Mouse (Mus musculus): ENCODE data around the gene Mybpc1. TPM values are rescaled to one million over a fixed set of nuclear protein-coding genes. Genes with fewer than 3 reads are reported as not detected.
A peak's percentile ranks its signal among the peaks of the same experiment; 100 is the strongest.
"Not testable (repeated sequence)": the region's sequence is repeated elsewhere in the genome, so short reads cannot be mapped to it uniquely, and the experiment has no call there.

Mybpc1 gene
- polyA plus RNA-seq, 1 experiment from 2014 or later: 2.1 TPM

- ATAC-seq (replicated peaks; ENCODE audit: low FRiP score, low TSS enrichment, low read depth) (no peak), DNase-seq (ENCODE audit: low spot score) (no peak)
- 76% methylated on average over 2 of the region's 2 CpGs for WGBS
- no peaks in the 10 kb centered on the region for H3K9me3 ChIP-seq (ENCODE audit: control insufficient read depth, low read length)
- H3K27ac ChIP-seq (ENCODE audit: low read depth): no peak overlapping the region
- no peaks in the 10 kb centered on the region for H3K36me3 ChIP-seq (ENCODE audit: control insufficient read depth, insufficient read depth, low read length)
- H3K4me3 ChIP-seq (ENCODE audit: low read depth, low read length): no peak overlapping the region
- H3K4me1 ChIP-seq (replicated peaks; ENCODE audit: control insufficient read depth, insufficient read depth, low read length): no peaks in the 10 kb centered on the region
- no peak overlapping the region for H3K4me2 ChIP-seq (ENCODE audit: low read length)
- no peaks in the 10 kb centered on the region for H3K27me3 ChIP-seq (replicated peaks; ENCODE audit: control insufficient read depth, insufficient read depth, low read length)
- H3K9ac ChIP-seq (ENCODE audit: low read length): no peak overlapping the region
Measured at GRCm38 (mm10) chr10:88524016-88524415, 80.9 kb downstream of the Mybpc1 start.

GRCm38 (mm10) chr10:88523212-88523611, 81.7 kb downstream of the Mybpc1 start:
- Histone ChIP-seq H3K27me3 (replicated peaks; ENCODE audit: control insufficient read depth, insufficient read depth, low read length) (no peaks in the 10 kb centered on the region), H3K27ac (ENCODE audit: low read depth) (no peak overlapping the region), H3K36me3 (ENCODE audit: control insufficient read depth, insufficient read depth, low read length) (no peaks in the 10 kb centered on the region), H3K9ac (ENCODE audit: low read length) (no peak overlapping the region), H3K4me1 (replicated peaks; ENCODE audit: control insufficient read depth, insufficient read depth, low read length) (no peaks in the 10 kb centered on the region), H3K4me3 (ENCODE audit: low read depth, low read length) (no peak overlapping the region), H3K9me3 (ENCODE audit: control insufficient read depth, low read length) (no peaks in the 10 kb centered on the region), H3K4me2 (ENCODE audit: low read length) (no peak overlapping the region)
- ATAC-seq (replicated peaks; ENCODE audit: low FRiP score, low TSS enrichment, low read depth) (no peak), DNase-seq (ENCODE audit: low spot score) (no peak)
- WGBS: 75% methylated on average over 1 of the region's 1 CpGs

GRCm38 (mm10) chr10:88522795-88523194, 82.2 kb downstream of the Mybpc1 start:
- Histone ChIP-seq H3K4me3 (ENCODE audit: low read depth, low read length) (no peak overlapping the region), H3K27ac (ENCODE audit: low read depth) (no peak overlapping the region), H3K27me3 (replicated peaks; ENCODE audit: control insufficient read depth, insufficient read depth, low read length) (no peaks in the 10 kb centered on the region), H3K36me3 (ENCODE audit: control insufficient read depth, insufficient read depth, low read length) (no peaks in the 10 kb centered on the region), H3K4me1 (replicated peaks; ENCODE audit: control insufficient read depth, insufficient read depth, low read length) (no peaks in the 10 kb centered on the region), H3K9me3 (ENCODE audit: control insufficient read depth, low read length) (no peaks in the 10 kb centered on the region), H3K9ac (ENCODE audit: low read length) (no peak overlapping the region), H3K4me2 (ENCODE audit: low read length) (no peak overlapping the region)
- ATAC-seq (replicated peaks; ENCODE audit: low FRiP score, low TSS enrichment, low read depth): no peak
- DNase-seq (ENCODE audit: low spot score): no peak
- 73% methylated on average over 8 of the region's 8 CpGs for WGBS

DNA sequence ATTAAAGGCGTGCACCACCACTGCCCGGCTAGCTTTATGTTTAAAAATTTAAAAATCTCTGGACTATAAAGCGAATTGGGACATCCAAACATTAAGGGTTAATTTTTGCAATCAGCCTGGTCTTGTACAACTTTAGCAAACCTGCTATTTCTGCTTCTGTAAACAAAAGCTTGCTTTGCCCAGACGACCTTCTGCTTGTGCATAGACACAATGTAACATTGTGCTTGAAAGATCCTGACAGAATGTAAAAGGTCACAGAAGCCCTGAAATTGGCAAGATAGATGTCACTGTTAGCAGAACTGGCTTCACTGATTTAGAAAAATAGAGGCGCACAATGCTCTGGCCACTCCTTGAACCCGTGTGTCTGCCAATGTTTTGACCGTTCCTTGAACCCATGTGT, 89.9 kb downstream of the Mybpc1 start:
- H3K4me2 ChIP-seq (ENCODE audit: low read length); H3K27me3 ChIP-seq (replicated peaks; ENCODE audit: control insufficient read depth, insufficient read depth, low read length); H3K4me3 ChIP-seq (ENCODE audit: low read depth, low read length); DNase-seq (ENCODE audit: low spot score); H3K4me1 ChIP-seq (replicated peaks; ENCODE audit: control insufficient read depth, insufficient read depth, low read length); ATAC-seq (replicated peaks; ENCODE audit: low FRiP score, low TSS enrichment, low read depth); H3K9ac ChIP-seq (ENCODE audit: low read length); H3K36me3 ChIP-seq (ENCODE audit: control insufficient read depth, insufficient read depth, low read length); H3K27ac ChIP-seq (ENCODE audit: low read depth); H3K9me3 ChIP-seq (ENCODE audit: control insufficient read depth, low read length): not testable (repeated sequence)
- 74% methylated on average over 7 of the region's 7 CpGs for WGBS

DNA sequence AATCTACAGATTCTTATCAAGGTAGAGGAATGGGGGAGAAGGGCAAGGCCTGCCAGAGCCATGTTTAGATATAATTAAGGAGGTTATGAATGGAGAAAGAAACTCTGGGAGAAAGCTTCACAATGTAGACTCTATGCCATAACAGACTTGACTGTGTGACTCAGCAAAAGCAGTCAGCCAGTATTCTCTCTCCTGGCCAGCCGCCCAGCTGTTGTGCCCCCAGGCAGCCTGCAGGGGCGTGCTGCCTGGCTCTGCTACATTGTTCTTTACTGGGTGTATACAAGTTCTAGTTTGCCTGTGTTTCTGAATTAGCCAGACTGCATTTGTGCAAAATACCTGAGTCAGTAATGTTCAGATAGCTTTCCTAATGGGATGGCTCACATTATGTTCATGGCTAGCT, 90.5 kb downstream of the Mybpc1 start:
- Histone ChIP-seq H3K9me3 (ENCODE audit: control insufficient read depth, low read length) (no peaks in the 10 kb centered on the region), H3K36me3 (ENCODE audit: control insufficient read depth, insufficient read depth, low read length) (no peaks in the 10 kb centered on the region), H3K4me3 (ENCODE audit: low read depth, low read length) (no peak overlapping the region), H3K27me3 (replicated peaks; ENCODE audit: control insufficient read depth, insufficient read depth, low read length) (no peaks in the 10 kb centered on the region), H3K9ac (ENCODE audit: low read length) (no peak overlapping the region), H3K27ac (ENCODE audit: low read depth) (no peak overlapping the region), H3K4me1 (replicated peaks; ENCODE audit: control insufficient read depth, insufficient read depth, low read length) (no peaks in the 10 kb centered on the region), H3K4me2 (ENCODE audit: low read length) (no peak overlapping the region)
- DNase-seq (ENCODE audit: low spot score) (no peak), ATAC-seq (replicated peaks; ENCODE audit: low FRiP score, low TSS enrichment, low read depth) (no peak)
- WGBS: 69% methylated on average over 2 of the region's 2 CpGs

DNA sequence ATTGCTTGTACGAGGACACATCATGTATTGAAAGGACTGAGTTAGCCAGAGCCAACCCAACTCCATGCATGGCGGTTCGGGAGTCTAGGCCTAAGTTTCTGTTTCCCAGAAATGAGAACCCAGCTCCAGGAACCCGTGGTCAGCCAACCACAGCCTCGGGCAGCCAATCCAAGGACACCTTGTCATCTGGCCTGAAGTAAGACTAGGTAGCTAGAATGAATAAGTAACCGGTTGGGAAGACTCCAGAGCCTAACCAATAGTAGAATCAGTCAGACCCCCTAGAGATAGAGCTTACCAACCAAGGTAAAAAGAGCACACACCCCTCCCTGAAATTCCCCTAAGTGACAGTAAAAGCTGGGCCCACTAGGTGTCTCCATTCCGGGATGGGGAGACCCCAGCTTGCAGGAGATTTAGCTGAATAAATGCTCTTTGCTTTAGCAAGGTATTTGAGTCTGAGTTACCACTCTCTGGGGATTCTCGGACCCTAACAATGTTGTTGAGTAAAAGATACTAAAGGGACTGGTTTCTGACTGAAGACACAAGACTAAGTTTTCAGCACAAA, 91.3 kb downstream of the Mybpc1 start:
- no peaks in the 10 kb centered on the region for H3K9me3 ChIP-seq (ENCODE audit: control insufficient read depth, low read length)
- no peaks in the 10 kb centered on the region for H3K27me3 ChIP-seq (replicated peaks; ENCODE audit: control insufficient read depth, insufficient read depth, low read length)
- H3K9ac ChIP-seq (ENCODE audit: low read length): no peak overlapping the region
- H3K27ac ChIP-seq (ENCODE audit: low read depth): no peak overlapping the region
- DNase-seq (ENCODE audit: low spot score) (no peak), ATAC-seq (replicated peaks; ENCODE audit: low FRiP score, low TSS enrichment, low read depth) (no peak)
- H3K4me1 ChIP-seq (replicated peaks; ENCODE audit: control insufficient read depth, insufficient read depth, low read length): no peaks in the 10 kb centered on the region
- WGBS: 75% methylated on average over 8 of the region's 8 CpGs
- no peak overlapping the region for H3K4me2 ChIP-seq (ENCODE audit: low read length)
- H3K4me3 ChIP-seq (ENCODE audit: low read depth, low read length): no peak overlapping the region
- no peaks in the 10 kb centered on the region for H3K36me3 ChIP-seq (ENCODE audit: control insufficient read depth, insufficient read depth, low read length)

GRCm38 (mm10) chr10:88511355-88511754, 93.6 kb downstream of the Mybpc1 start:
- Histone ChIP-seq H3K27me3 (replicated peaks; ENCODE audit: control insufficient read depth, insufficient read depth, low read length) (no peaks in the 10 kb centered on the region), H3K9me3 (ENCODE audit: control insufficient read depth, low read length) (no peaks in the 10 kb centered on the region), H3K9ac (ENCODE audit: low read length) (no peak overlapping the region), H3K36me3 (ENCODE audit: control insufficient read depth, insufficient read depth, low read length) (no peaks in the 10 kb centered on the region), H3K4me3 (ENCODE audit: low read depth, low read length) (no peak overlapping the region), H3K4me1 (replicated peaks; ENCODE audit: control insufficient read depth, insufficient read depth, low read length) (no peaks in the 10 kb centered on the region), H3K27ac (ENCODE audit: low read depth) (no peak overlapping the region), H3K4me2 (ENCODE audit: low read length) (no peak overlapping the region)
- DNase-seq (ENCODE audit: low spot score): no peak
- ATAC-seq (replicated peaks; ENCODE audit: low FRiP score, low TSS enrichment, low read depth): no peak
- WGBS: 77% methylated on average over 9 of the region's 9 CpGs

DNA sequence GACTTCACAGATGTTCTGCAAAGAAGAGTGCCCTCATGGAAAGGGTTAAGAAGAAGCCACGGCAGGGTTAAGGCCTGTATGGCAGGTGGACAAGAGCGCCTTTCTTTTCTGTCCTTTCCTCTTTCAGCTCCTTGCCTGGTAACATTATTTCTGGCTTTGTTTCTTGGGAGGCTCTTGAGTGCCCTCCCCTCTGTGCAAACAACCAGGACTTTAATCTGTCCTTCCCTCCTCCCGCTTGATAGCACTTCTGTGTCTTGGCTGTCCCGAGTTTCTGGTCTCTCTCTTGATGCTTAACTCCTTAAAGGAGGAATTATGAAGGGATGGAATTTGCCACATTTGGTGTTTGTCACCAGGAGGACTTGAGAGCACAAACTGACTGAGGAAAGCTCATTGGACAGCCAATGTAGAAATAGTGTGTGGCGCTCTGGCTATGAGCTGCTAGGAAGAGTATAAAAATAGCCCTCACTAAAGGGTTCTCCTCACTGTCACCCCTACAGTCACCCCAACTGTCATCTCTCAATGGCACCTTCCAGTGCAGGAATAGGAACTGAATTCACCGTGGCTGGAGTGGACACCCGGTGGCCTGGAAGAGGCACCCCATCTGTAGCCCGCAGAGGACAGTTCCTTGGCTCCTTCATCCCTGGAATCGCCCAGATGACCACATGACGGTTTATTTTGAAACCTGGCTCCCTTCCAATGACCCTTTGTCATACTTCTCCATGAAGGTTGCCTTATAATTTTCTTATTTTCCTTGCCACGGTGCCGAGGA, 94.3 kb downstream of the Mybpc1 start:
- no peak overlapping the region for H3K4me2 ChIP-seq (ENCODE audit: low read length)
- no peaks in the 10 kb centered on the region for H3K4me1 ChIP-seq (replicated peaks; ENCODE audit: control insufficient read depth, insufficient read depth, low read length)
- ATAC-seq (replicated peaks; ENCODE audit: low FRiP score, low TSS enrichment, low read depth): no peak
- no peak overlapping the region for H3K9ac ChIP-seq (ENCODE audit: low read length)
- H3K9me3 ChIP-seq (ENCODE audit: control insufficient read depth, low read length): no peaks in the 10 kb centered on the region
- 0 out of 2 replicates have a peak overlapping the region, but pooled peaks have one; percentile 4 for H3K27ac ChIP-seq (ENCODE audit: low read depth)
- no peaks in the 10 kb centered on the region for H3K36me3 ChIP-seq (ENCODE audit: control insufficient read depth, insufficient read depth, low read length)
- no peak for DNase-seq (ENCODE audit: low spot score)
- no peaks in the 10 kb centered on the region for H3K27me3 ChIP-seq (replicated peaks; ENCODE audit: control insufficient read depth, insufficient read depth, low read length)
- no peak overlapping the region for H3K4me3 ChIP-seq (ENCODE audit: low read depth, low read length)
- 64% methylated on average over 12 of the region's 12 CpGs for WGBS

DNA sequence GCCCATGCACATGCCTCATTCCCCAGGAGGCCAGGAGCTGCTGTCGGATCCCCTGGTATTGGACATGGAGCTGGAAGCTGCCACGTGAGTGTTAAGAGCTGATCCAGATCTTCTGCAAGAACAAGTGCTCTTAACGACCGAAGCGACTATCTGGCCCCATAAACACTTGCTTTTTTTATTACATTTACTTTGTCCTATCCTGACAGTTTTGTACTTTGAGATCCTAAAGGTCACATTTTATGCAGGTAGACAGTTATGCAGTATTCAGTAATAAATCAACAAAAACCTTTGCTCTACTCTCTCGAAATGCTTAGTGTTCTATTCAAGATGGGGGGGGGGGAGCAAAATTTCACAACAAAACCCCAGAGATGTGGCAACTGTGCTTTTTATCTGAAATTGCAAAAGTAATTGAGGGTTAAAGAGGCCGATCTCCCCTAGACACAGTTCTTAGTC, 97.2 kb downstream of the Mybpc1 start:
- Histone ChIP-seq H3K4me2 (ENCODE audit: low read length) (no peak overlapping the region), H3K27me3 (replicated peaks; ENCODE audit: control insufficient read depth, insufficient read depth, low read length) (no peaks in the 10 kb centered on the region), H3K9me3 (ENCODE audit: control insufficient read depth, low read length) (no peaks in the 10 kb centered on the region), H3K4me3 (ENCODE audit: low read depth, low read length) (no peak overlapping the region), H3K27ac (ENCODE audit: low read depth) (no peak overlapping the region), H3K9ac (ENCODE audit: low read length) (no peak overlapping the region), H3K4me1 (replicated peaks; ENCODE audit: control insufficient read depth, insufficient read depth, low read length) (no peaks in the 10 kb centered on the region), H3K36me3 (ENCODE audit: control insufficient read depth, insufficient read depth, low read length) (no peaks in the 10 kb centered on the region)
- ATAC-seq (replicated peaks; ENCODE audit: low FRiP score, low TSS enrichment, low read depth) (no peak), DNase-seq (ENCODE audit: low spot score) (no peak)
- WGBS: 45% methylated on average over 7 of the region's 7 CpGs
